Mouse (Mus musculus): ENCODE data around the gene Rasl11b.

Rasl11b gene

DNA sequence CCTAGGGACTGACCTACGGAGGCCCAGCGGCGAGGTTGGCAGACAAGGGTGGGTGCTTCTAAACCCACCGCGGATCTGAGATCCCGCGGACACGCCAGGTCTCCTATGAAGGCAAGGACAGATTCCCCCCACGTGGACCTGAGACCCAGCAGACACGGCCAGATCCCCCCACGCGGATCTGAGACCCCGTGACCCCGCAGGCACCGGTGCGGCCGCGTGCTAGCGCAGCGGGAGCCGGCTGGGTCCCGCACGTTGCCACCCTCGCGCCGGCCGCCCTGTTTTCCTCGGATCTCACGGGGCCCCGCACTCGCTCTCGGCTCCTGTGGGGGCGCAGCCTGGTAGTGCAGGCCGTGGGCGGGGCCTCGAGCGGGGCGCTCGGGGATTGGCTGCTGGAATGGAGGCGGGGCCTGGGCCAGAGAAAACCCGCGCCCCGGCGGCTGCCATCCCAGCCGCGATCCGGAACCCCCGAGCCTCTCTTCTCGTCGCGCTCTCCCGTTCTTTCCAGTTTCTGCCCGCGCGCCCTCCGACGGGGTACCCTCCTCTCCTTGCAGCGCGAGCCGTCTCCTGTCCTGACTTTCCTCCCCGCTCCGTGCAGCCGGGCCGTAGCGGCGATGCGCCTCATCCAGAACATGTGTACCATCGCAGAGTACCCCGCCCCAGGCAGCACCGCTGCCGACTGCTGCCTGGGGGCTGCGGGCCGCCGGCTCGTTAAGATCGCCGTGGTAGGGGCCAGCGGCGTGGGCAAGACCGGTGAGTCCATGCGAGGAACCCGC, at the start of gene Rasl11b:
Rasl11b (plus strand) TSS at position 446 of the 773 bp plus-strand sequence.
- ATAC-seq (ENCODE audit: insufficient number of reproducible peaks, low FRiP score, low TSS enrichment) = peak; percentile 93

DNA sequence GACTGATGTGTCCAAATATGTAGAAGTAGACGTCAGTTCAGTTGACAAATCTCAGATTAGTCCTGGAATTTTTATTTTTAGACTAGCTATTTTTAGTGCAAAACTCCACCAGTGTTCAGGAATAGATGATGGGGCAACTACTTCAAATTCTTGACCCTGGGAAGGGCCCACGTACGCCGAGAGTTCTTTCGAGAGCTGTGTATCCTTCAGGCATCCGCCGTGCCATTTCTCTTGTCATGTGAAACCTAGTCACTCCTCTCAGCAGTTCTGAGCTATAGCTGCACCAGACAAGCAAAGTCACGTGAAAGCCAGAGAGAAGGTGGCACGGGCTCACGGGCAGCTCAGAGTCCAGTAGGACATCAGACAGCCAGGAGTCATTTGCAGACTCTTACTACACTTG, 47.5 kb upstream of the Rasl11b start:
- no peak for ATAC-seq (ENCODE audit: insufficient number of reproducible peaks, low FRiP score, low TSS enrichment)

DNA sequence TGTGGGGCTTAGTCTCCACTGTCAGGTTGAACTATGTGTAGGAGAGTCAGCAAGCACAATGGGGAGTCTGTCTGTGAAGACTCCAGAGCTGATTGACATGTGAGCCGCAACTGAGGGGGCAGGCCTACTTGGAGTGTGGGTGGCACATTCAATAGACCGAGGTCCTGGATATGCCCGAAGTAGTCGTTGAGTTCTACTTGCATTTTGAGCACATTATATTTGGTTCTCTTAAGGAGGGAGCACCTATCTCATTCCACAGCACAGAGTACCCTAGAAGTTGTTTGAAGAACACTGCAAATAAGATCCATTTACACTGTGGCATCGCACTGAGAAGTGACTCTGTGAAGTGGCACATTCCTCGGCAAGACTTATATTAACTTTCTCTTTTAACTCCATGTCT, 45.1 kb upstream of the Rasl11b start:
- no peak for ATAC-seq (ENCODE audit: insufficient number of reproducible peaks, low FRiP score, low TSS enrichment)

DNA sequence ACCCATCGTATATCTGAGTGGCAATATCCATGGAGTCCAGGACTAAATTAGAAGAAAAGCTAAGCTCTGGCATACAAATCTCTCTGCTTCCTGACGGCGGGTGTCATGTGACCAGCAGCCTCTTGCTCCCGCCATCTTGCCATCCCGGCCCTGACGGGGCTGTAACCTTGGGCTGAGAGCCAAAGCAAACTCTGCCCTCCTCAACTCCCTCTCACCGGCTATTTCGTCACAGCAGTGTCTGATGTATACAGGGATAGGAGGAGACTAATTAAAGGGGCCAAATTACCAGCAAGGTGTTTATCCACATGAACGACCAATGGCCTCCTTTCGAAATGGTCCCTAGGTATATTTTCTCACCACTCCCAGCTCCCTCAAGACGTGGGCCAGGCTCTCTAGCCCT, 43.3 kb upstream of the Rasl11b start:
- no peak for ATAC-seq (ENCODE audit: insufficient number of reproducible peaks, low FRiP score, low TSS enrichment)

DNA sequence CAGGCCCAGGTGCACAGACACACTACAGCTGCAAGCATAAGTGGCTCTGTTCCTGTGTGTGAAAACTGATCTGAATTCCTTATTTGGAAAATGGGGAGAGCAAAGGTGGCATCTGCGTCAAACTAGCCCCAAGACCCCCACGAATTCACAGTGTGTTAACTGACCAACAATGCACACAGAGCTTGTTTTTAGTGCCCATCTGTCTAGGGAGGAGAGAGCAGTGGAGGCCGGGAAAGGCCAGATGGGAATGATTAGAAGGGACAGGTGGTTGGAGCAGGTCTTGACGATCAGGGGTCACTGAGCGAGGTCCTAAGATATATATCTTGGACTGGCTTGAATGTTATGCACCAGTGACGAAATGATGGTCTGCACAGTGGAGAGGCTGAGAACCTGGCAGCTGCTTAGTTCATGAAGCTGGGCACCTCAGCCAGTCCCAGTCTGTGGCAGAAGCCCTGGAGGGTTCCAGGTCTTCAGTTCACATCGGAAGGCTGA, 39.2 kb upstream of the Rasl11b start:
- 0 out of 2 replicates have a peak, but pooled peaks have one; percentile 23 for ATAC-seq (ENCODE audit: insufficient number of reproducible peaks, low FRiP score, low TSS enrichment)

DNA sequence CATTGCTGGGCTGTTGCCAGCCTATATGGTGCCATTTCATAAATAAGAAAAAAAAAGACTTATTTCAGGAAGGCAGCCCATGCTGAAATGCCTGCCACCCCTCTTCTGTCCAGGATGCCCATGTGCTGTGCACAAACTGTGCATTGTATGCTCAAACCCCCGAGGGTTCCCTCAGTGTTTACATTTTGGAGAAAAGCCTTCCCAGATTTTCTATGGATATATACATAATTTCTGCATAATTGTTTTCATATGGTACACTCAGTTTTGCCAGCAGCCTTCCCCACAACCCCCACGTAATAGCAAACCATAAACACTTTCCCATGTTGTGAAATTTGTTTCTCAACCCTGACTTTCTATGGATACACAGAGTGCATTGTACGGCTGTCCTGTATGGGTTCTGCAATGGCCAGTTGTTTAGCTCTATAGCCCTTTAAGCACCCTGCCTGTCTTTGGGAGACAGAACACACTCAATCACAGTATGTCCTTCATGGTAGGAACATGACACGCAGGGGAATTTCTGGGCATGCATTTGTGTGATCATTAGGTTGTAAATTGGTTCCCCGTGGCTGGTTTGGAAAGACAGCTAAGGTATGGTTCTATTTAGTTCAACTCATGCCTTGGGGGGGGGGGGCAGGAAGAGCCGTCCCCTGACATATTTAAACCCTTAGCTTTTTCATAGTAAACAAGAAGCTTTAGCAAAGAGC, 36.0 kb upstream of the Rasl11b start:
- no peak for ATAC-seq (ENCODE audit: insufficient number of reproducible peaks, low FRiP score, low TSS enrichment)

DNA sequence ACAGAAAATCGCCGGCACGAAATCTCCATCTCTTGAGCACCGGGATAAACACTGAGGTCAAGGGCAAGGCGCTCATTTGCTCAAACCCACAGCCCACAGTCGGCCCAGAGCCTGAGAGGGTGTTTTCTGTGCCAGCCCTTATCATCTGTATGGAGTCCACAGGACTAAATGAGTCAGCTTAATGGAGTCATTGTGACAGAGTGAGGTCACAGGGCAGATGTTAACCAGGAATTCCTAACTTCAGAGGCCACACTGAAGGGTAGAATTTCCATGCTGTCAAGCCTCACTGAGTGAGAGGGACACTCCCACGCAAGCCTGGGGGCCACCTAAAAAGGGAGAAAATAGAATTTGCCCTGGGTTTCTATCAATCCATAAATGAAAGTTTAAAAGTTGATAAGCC, 35.2 kb upstream of the Rasl11b start:
- ATAC-seq (ENCODE audit: insufficient number of reproducible peaks, low FRiP score, low TSS enrichment) = no peak

DNA sequence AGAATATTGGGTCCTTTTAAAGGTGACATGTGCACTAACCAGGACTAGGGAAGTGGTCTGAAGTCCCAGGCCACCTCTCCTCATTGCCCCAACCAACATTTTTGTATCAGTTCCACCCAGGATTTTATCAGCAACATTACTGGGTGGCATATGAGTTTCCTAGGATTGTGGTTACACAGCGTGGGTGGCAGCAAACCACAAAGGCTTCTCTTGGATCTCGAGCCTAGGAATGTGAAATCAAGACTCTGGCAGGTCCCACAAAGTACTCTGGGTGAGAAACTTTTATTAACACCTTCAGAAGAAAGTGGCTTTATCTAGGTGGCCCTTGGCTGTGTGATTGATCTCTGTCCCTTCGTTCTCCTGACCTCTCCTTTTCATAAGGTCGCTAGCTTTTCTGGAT, 34.7 kb upstream of the Rasl11b start:
- ATAC-seq (ENCODE audit: insufficient number of reproducible peaks, low FRiP score, low TSS enrichment) = no peak

DNA sequence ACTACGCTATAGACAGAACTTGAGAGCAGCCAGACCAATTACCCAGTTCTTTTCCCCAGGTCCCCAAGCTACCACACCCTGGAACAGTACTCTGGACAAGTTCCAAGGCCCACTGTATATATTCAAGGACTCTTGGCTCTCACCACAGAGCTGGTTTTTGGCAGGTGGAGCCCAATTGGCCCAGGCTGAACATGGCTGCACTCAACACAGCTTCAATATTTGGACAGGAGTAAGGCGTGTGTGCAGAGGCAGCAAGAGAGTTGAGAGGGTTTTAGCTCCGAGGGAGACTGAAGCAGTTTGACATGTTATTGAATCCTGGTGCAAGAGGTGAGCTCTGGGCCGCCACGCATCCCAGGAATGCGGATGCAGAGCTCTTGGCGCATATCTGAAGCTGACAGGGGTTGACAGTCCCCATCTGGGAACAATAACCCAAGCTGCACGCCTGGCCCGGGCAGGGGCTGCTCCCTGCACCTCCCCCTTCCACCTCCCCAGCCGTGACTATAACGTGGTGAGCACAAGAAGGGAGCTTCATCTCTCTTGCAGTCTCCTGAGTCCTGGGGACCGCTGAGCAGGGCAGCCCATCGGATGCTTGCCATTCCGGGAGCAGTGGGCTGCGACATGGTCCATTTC, 33.7 kb upstream of the Rasl11b start:
- no peak for ATAC-seq (ENCODE audit: insufficient number of reproducible peaks, low FRiP score, low TSS enrichment)

DNA sequence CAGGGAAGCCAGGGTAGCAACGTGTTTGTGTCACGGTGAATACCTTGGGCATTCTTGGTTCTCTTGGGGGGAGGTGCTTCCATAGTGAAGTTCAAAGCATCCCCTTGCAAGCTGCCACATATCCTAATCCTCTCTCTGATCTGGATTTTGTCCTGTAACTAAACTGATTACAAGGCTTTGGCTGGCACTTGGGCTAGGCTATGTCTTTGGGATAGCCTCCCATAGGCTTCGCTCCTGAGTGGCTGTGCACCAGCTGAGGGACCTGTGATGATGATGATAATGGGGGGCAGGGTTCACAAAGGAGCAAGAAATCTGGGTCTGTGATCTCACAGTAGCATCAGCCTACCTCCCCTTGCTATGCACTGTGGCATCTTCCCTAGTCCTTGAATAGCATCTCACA, 33.1 kb upstream of the Rasl11b start:
- ATAC-seq (ENCODE audit: insufficient number of reproducible peaks, low FRiP score, low TSS enrichment) = no peak

DNA sequence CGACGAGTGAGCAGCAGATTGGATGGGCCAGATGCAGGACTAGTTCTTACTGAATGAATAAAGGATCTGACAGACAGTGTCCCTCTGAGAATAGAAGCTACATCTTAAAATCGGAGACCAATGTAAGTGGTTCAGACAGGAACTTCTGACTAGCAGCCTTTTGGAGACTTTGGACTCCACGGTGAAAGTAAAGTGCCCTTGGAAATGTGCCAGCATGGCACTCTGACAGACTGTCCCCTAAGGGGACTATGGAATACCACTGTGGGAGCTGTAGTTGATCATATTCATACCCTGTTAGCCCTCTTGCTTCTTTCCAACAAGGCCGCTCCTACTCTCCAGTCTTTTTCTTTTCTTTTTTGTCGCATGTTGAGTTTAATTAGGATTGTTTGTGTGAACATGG, 31.9 kb upstream of the Rasl11b start:
- no peak for ATAC-seq (ENCODE audit: insufficient number of reproducible peaks, low FRiP score, low TSS enrichment)

DNA sequence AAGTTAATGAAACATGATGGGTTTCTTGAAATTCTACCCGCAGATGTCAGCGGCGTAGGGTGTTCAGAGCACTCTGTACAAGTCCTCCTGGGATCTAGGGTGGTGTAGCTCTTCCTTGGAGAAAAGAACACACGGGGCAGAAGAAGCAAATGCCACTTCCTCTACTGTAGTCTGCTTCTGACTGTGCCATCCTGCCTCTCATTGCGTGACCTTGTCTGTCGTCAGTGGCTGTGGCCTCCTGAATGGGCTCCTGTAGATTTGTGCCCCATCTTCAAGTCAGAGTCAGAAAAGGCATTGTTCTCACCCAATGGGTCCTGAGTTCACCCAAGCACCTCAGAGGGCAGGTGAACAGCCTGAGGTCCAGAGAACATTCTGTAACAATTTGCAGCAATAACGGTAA, 30.5 kb upstream of the Rasl11b start:
- no peak for ATAC-seq (ENCODE audit: insufficient number of reproducible peaks, low FRiP score, low TSS enrichment)

DNA sequence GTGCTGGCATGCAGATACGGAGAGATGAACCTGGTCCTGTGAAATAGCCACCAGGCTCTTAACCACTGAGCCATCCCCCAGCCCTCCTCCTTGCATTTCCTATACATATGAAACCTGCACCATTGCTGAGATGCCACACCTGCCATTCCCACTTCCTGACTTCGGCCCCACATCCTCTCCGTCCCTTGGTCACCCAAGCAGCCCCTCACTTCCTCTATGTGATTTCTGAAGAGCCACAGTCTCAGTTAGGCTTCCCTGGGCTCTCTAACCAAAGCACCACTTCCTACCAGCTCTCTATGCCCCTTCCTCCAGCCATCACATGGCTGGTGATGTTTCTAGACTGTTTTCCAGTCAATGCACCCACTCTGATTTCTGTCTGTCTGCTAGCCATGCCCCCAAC, 28.4 kb upstream of the Rasl11b start:
- no peak for ATAC-seq (ENCODE audit: insufficient number of reproducible peaks, low FRiP score, low TSS enrichment)

DNA sequence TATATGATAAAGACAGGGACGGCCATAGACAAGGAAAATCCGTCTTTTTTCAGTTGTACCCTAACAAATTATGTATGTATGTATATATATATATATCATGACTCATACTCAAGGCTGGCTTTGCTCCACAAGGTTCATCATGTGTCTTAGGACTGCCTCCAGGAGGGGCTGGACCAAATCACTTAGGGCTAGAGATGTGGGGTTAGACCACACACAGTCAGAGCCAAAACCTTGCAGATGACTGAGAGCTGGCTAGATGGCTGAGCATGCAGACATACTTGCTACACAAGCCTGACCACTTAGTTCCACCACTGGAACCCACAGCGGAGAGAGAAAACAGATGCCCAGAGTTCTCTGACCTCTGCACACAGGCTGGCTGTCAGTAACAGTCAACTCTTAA, 27.0 kb upstream of the Rasl11b start:
- ATAC-seq (ENCODE audit: insufficient number of reproducible peaks, low FRiP score, low TSS enrichment) = no peak

DNA sequence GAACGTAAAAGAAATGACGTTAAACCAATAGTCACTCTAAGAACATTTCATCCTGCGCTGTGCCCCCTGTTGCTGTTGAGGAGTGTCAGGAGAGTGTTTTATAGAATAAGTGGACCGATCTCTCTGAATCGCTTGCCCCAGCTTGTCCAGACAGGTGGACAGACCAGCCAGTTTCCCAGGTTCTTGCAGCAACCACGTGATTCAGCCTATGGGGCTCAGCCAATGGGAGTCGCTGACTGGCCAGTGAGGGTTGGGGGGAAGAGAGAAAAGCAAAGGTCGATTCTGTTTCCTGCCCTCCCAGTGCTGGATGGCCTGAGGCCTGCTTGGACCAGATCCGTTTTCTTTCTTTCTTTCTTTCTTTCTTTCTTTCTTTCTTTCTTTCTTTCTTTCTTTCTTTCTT, 23.3 kb upstream of the Rasl11b start:
- ATAC-seq (ENCODE audit: insufficient number of reproducible peaks, low FRiP score, low TSS enrichment) = no peak

DNA sequence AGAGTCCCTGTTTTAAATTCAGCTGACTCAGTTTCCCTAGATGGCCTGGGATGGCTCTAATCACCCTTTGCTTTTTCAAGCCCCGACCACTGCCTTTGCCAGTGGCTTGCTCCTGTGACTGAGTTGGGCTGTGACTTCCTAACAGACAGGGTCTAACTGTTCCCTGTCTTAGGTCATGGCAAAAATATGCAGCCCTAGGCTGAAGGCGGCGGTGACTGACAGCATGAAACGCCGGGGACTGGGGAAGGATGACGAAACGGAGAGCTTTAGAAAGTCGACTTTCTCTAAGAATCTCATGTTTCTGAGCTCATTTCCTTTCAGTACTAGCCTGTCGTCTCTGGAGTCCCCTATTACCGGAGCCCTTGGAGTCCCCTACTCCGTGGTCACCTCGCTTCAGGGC, 22.9 kb upstream of the Rasl11b start:
- no peak for ATAC-seq (ENCODE audit: insufficient number of reproducible peaks, low FRiP score, low TSS enrichment)

DNA sequence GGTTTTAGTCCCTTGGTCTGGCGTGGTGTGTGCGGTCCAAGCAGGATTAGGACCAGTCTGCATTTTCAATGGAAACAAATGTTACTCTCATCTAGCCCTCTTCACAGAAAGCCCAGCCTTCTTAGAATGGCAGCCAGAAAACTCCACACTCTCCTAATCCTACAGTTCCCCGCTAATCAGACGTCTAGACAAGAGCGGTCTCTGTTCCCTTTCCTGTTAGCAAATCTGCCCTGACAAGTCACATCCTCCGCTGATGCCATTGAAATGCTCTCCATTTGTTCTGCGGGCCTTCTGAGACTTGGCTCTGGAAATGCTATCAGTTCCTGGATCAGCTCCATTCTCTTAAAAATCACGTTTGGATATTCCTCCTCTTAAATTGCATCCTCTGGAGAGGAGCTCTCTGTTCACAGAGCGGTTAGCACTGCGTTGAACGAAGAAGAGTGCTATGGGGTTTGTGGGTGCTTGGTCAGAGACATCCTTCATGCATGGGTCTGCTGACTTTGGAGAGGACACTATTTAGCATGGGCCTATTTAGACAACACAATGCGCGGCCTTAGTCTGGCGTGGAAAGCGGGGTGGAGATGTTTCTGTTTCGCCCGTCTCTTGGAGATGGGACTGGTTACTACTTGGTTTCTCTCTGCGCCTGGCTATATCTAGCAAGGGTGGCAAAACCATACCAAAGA, 21.8 kb upstream of the Rasl11b start:
- ATAC-seq (ENCODE audit: insufficient number of reproducible peaks, low FRiP score, low TSS enrichment) = no peak

DNA sequence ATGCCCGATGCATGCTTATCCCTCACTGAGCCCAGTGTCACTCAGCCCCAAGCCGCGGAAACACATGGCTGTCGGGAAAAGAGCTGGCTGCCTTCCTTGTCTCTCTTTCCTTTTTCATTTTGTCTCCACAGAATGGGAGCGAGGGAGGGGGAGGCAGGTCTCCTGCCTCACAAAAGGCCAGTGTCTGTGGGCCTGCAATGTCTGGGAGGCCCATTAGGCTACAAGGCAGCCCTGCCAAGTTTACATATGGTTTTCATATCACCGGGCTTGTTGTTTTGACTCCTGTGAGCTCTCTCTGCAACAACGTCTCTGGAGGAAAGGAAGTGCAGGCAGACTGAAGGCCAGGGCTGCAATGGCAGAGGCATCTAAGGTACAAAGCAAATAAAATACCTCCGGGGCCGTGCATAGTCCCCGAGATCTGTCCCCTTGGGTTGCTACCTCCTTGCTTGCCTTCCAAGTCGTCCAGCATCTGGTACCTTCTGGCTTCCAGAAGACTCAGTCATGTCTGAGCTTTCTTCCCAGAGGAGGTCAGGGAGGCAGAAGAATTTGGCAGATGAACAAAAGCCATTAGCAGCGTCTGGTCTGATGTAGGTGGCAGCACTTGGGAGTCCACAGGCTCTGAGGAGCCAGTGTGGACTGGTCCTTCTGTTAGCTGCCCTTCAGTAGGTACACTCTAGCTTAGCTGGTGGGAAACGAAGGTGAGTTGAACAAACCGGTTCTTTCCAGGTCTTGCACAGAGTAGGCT, 19.4 kb upstream of the Rasl11b start:
- ATAC-seq (ENCODE audit: insufficient number of reproducible peaks, low FRiP score, low TSS enrichment) = peak; percentile 74

DNA sequence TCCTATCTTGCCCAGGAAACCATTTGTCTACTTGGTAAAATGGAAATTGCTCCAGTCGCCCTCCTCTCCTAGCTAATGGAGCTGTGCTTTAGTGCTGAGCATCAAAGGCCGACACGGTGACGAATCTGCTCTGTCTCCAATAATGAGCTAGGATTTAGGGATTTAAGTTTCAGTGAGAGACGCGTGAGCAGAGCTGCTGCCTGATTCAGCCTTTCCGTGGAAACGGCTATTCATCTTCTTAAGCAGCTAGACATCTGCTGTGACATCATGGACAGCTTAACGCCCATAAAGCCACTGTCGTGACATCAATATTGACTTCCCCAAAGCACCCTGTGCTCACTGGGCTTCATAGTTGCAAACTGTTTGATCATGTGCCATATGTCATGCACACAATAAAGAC, 14.9 kb upstream of the Rasl11b start:
- ATAC-seq (ENCODE audit: insufficient number of reproducible peaks, low FRiP score, low TSS enrichment) = no peak

DNA sequence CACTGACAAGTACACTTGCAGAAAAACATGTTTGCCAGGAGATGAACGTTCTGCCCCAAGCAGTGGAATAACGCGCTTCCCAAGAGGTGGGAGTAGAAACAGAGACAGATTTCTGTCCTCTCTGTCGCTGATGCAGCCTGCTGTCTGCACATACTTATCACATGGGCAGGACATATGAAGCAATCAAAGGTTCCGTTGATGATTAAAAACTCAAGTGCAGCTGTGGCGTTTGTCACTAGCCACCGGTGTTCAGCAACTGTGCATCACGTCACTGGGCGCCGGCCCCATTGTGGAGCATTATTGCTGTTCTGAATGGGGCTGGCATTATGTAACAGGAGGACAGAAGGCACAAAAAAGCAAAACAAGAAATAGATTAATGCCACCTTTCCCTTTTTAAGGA, 12.0 kb upstream of the Rasl11b start:
- ATAC-seq (ENCODE audit: insufficient number of reproducible peaks, low FRiP score, low TSS enrichment) = no peak

All from cerebellum, adult (tissue).